Mouse (Mus musculus) kidney, postnatal 25 days (tissue): Measurements from ENCODE around the gene Ablim2.
A peak's percentile ranks its signal among the peaks of the same experiment; 100 is the strongest.

ENCODE experiments used
- DNase-seq, 2 experiments: peaks; one replicate each; pipeline ENCODE4 v3.0.0; 2021; ENCODE audit warnings: mixed read lengths in 2 of 2

The Ablim2 gene

GRCm38 (mm10) chr5:35815051-35815450 is 57.4 kb downstream of the Ablim2 start:
- no peak for DNase-seq

DNA sequence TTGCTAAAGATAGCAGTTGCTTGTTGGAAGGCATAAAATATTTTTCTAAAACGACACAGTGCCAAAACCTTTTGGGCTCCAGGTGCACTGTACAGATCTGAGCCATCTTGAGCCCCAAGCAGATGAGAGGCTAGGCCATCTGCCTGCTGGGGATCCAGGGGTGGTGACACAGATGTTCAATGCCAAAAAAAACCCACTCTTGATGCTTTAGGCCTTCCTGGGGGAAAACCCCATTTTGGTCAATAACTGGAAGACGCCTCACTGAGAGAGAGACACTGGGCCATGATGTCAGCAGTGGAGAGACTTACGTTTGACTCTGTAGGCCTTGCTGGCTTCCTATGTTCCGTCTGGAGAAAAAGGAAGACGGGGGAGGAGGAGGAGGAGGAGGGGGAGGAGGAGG is 59.6 kb downstream of the Ablim2 start:
- no peak for DNase-seq

- DNase-seq, result no peak
Measured at GRCm38 (mm10) chr5:35817882-35818281, 60.2 kb downstream of the Ablim2 start.

GRCm38 (mm10) chr5:35822721-35823120 is 65.0 kb downstream of the Ablim2 start:
- DNase-seq, result no peak

GRCm38 (mm10) chr5:35826465-35826864 is 68.8 kb downstream of the Ablim2 start:
- no peak for DNase-seq

- DNase-seq, result no peak
Measured at GRCm38 (mm10) chr5:35827075-35827474, 69.4 kb downstream of the Ablim2 start.

DNA sequence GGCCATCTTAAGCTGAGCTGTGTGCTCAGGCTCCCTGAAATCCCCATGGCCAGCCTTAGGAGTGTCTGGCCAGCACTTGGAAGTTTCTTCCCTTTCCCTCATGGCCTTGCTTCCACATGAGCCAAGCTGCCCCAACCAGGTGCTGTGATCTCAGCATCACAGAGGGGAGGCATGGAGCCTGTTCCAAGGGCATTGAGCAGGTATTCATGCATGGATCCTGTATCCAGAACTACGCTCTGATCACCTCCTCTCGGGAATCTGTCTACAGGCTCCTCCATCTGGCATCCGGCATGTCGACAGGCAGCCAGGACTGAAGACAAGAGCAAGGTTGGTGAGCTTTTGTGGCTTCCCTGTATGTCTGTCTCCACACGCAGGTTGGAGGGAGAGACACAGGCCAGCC is 70.2 kb downstream of the Ablim2 start:
- DNase-seq, result no peak

DNA sequence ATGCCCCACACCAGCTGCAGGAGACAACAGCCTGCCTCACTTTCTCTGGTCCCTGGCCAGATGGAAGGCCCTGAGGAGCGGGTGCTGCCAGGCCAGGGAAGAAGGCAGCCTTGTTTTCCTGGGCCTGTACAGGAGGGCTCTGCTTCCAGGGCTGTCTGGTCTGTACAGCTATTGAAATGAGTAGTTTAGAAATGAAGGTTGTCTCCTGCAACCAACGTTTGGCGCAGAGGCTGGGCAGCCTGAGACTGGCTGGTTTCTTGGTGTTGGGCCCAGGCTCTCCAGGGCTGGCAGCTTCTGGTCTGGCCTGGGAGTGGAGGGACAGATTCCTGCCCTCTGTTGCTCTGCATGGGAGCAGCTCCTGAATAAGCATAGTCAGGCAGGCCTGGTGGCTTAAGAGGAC is 72.4 kb downstream of the Ablim2 start:
- no peak for DNase-seq

GRCm38 (mm10) chr5:35833881-35834280 is 76.2 kb downstream of the Ablim2 start:
- DNase-seq, result no peak

DNA sequence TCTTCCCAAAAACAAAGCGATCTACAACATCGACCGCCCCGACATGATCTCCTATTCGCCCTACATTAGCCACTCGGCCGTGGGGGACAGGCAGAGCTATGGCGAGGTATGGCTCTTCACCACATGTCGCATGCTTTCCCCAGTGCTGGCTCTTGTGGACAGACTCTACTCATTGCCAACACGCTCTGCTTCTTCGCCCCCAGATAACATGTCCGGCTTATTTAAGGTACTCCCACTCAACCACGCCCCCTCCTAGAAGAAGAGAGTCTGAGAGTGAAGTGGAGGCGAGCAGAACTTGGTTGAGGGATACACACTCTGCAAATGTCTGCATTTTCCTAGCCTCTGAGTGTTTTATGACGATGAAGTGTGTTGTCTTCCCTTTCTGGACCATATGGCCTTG is 79.3 kb downstream of the Ablim2 start:
- no peak for DNase-seq

GRCm38 (mm10) chr5:35839262-35839661 is 81.6 kb downstream of the Ablim2 start:
- no peak for DNase-seq

GRCm38 (mm10) chr5:35851485-35851884 is 93.8 kb downstream of the Ablim2 start:
- no peak for DNase-seq

GRCm38 (mm10) chr5:35853463-35853862 is 95.8 kb downstream of the Ablim2 start:
- DNase-seq, result no peak

DNA sequence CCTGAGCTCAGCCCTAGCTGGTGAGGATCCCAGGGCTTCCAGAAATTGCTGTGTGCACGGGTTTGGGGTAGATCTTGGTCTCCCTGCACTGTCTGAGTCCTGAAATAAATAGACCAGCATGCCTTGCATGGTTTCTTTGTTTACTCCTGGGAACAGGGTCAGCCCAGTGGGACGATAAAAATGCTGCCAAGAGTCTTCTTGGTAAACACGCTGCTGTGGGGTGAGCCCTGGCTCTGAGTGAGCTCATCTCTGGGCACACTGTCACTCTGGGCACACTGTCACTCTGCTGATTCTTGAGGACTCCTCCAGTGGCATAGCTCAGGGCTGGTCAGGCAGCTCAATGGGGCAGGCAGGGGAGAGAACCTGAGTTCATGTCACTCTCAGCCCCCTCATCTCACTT is 98.6 kb downstream of the Ablim2 start:
- DNase-seq, result no peak

DNA sequence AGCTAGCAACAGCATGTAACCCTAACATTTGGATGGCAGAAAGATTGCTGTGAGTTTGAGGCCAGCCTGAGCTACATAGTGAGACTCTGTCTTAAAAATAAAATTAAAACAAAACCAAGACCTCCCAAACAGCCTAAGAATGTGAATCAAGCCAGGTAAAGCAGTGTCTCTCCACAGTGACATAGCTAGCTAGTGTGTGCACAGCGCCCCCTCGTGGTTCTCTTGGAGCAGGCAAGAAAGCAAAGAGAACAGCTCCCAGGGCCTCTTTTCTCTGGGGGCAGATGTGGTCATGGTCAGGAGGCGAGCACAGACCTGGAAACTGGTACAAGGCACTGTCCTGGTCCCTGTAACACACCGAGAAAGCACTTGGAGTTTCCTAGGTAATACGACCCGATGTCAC is 100.4 kb downstream of the Ablim2 start:
- DNase-seq, result peak; percentile 58 to 77

DNA sequence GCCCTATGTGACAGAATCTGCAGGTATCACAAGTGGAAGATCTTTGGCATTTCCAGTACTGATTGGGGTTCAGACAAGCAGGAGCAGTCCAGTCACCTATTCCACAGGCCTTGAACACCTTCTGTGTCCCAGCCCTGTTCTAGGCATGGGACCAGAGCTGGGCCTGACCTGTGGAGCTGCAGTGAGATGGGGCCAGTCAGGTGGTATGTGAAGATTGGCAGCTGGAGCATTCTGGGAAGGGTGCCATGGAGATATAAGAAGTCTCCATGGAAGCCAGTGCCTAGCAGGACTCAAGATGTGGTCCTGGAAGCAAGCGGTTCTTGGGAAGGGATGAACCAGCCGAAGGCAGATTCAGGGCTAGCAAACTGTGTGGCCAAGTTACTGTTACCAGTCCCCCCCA is 103.8 kb downstream of the Ablim2 start:
- no peak for DNase-seq

DNA sequence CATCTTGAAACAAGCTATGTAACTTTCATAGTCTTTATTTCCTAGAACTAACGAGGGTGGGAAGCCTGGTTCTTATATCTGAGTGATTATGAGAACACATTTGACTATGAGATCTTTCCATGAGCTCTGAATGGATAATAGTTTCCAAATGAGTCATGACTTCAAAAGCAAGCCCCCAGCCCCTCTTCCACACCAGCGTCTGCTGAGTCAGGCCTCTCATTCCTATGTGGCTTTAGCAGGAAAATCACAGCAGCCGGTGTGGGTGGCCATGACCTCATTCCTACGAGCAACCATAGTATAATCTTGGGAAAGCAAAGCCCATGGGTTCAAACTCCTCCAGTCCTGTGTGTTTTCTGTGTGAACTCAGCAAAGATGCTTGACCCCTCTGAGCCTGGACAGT is 112.3 kb downstream of the Ablim2 start:
- no peak for DNase-seq

- peak; percentile 80 to 87 for DNase-seq
Measured at GRCm38 (mm10) chr5:35870408-35871012, 112.8 kb downstream of the Ablim2 start.

- DNase-seq, result peak; percentile 24 to 56
Measured at GRCm38 (mm10) chr5:35873382-35873781, 115.7 kb downstream of the Ablim2 start.

DNA sequence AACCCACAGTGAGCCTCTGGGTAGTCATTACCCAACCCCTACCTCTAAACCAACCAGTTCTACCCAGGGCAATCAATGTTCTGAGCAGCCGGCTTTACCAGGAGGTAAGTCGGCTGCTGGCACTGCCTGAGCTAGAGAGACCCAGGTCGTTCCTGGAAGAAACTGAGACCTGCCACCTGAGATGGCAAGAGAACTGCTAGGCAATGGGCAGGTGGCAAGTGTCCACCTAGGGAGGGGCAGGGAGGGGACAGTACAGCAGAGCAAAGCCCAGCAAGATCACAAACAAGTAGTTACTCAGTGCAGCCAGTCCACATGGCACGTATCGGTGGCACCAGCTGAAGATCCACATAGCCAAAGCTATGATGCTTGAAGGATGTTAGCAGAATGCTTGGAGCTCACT is 118.6 kb downstream of the Ablim2 start:
- no peak for DNase-seq

- DNase-seq, result no peak
Measured at GRCm38 (mm10) chr5:35879199-35879598, 121.5 kb downstream of the Ablim2 start.

GRCm38 (mm10) chr5:35882391-35882790 is 124.7 kb downstream of the Ablim2 start:
- peak; percentile 68 to 86 for DNase-seq

GRCm38 (mm10) chr5:35884262-35884661 is 126.6 kb downstream of the Ablim2 start:
- peak in 1 of 2 experiments; percentile 70 for DNase-seq

DNA sequence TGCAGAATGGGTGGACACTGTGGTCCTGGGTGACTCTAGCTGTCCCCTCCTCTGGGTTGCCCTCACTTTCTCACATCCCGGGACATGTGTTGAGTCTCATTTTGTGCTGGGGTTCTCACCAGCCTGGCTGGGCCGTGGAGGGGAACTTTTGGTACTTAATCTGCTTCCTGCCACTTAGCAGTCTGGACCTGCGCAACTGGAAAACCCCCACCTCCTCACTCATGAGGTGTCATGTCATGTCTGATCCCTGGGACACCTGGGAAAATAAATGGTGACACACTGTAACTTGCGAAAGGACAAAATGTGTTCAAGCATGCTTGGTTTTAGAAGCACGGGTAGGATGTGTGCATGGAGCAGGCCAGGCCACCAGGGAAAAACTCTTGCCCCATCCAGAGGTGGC is 127.0 kb downstream of the Ablim2 start:
- no peak for DNase-seq

- DNase-seq, result peak in 1 of 2 experiments; percentile 32
Measured at GRCm38 (mm10) chr5:35888959-35889358, 131.3 kb downstream of the Ablim2 start.
